Mouse (Mus musculus): ENCODE data around the gene Gm5134.
"Not testable (repeated sequence)": the region's sequence is repeated elsewhere in the genome, so short reads cannot be mapped to it uniquely, and the experiment has no call there.

Gm5134 gene

DNA sequence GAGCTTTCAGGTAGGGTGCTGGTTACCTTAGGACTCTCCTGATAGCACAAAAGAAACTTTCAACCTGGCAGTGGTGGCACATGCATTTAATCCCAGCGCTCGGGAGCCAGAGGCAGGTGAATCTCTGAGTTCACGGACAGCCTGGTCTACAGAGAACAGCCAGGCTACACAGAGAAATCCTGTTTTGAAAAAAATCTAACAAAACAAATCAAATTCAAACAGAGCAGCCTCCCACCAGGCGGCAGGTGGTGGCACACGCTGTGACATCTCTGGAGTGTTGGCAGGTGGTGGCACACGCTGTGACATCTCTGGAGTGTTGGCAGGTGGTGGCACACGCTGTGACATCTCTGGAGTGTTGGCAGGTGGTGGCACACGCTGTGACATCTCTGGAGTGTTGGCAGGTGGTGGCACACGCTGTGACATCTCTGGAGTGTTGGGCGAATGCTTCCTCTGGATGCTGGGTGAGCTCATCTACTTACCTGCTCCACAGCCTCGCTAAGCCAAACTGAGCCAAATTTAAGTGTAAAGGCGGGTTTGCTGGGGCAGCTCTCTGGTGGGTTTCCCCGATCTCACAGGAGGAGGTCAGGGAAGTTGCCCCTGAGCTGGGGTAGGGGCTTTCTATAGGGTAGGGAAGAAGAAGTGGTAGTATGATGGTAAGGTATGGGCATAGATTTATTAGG, 40.4 kb downstream of the Gm5134 start:
- DNase-seq (ENCODE audit: low read depth, low spot score): not testable (repeated sequence)

DNA sequence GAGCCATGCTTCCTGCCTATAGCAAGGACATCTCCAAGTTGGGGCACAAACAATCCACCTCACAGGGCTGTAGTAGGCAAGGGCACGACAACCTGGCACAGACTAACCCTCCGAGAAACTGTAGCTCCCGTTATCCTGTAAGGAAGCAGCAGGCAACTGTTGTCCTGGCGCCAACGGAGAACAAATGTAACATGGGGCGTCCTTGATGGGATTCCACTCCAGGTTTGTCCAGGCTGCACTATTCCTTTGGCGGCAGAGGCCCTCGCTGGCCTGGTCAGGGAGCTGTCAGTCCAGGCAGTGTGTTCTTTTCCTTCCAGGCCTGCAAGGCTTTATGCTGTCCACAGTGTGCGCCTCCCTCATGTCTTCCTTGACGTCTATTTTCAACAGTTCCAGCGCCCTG, 41.1 kb downstream of the Gm5134 start:
- no peak for DNase-seq (ENCODE audit: low read depth, low spot score)

DNA sequence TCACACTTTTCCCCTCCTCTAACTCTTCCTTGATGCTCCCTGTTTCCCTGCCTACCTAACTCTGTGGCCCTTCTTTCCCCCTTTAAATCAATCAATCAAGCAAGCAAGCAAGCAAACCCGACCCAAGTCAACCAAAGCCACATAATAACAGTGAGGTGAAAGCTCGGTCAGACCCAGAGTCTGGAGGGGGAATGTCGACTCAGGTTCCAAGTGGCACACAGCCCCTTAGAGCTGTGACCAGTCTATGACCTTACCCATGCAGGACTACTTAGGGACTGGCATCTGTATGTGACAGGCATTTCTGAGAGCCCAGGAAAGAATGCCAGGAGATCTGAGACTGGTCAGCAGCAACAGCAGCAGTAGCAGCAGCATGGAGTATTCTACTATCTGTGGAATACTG, 42.0 kb downstream of the Gm5134 start:
- DNase-seq (ENCODE audit: low read depth, low spot score): no peak

DNA sequence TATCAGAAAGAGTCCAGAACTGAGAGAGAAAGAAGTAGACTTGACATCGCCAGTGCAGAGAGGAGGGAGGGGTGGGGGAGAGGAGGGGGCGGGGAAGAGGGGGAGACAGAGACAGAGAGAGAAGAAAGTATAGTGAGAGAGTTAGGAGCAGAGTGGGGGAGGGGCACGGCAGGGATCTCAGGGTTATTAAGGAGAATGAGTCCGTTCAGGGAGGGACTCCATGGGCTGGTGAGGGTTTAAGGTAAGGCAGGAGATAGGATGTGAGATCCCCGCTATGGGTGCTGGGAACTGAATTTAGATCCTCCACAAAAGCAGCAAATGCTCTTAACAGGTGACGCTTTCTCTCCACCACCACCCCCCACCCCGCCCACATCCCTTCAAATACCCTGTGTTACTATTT, 46.8 kb downstream of the Gm5134 start:
- no peak for DNase-seq (ENCODE audit: low read depth, low spot score)

DNA sequence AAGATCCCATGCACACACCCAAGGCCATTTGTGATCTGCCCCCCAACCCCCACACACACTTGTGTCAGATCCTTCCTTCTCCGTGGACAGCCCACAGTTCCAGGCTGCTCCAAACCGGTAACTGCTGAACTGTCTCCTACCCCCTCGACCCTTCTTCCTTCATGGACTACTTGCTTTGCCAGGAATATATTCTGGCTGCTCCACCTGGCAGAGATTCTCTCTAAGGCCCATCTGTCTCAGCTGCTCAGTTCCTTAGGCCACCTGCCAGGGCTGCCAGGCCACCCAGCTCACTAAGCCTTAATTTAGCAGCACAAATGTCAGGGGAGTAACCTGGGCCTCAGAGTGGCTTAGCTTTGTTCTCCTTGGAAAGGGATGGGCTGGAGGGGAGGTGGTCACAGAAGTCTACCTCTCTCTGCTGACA, 47.8 kb downstream of the Gm5134 start:
- peak; percentile 39 for DNase-seq (ENCODE audit: low read depth, low spot score)

DNA sequence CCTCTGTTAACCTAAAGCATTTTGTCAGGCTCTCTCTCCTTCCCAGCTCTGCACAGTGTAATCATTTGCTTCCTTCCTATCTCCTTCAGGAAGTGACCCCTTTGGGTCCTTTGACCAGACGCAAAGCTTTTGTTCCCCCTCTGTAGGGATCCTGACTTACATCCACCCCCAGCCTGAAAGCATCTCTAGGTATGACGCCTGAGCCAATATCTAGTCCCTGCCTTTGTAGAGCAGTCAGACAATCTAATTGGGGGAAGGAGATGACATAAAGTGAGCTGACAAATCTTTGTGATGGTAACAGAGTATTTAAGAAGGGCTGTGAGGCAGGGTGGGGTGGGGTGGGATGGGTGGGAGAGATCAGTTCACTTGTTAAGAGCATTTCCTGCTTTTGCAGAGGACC, 48.3 kb downstream of the Gm5134 start:
- DNase-seq (ENCODE audit: low read depth, low spot score): peak; percentile 79

DNA sequence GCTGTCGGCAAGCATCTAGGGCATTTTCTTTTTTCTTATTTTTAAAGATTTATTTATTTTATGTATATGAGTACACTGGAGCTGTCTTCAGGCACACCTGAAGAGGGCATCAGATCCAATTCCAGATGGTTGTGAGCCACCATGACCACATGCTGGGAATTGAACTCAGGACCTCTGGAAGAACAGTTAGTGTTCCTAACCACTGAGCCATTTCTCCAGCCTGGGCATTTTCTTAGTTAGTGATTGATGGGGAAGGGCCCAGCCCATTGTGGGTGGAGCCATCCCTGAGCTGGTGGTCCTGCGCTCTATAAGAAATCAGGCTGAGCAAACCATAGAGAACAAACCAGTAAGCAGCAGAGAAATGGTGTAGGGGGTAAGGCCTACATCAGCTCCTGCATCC, 48.9 kb downstream of the Gm5134 start:
- DNase-seq (ENCODE audit: low read depth, low spot score): peak; percentile 32

DNA sequence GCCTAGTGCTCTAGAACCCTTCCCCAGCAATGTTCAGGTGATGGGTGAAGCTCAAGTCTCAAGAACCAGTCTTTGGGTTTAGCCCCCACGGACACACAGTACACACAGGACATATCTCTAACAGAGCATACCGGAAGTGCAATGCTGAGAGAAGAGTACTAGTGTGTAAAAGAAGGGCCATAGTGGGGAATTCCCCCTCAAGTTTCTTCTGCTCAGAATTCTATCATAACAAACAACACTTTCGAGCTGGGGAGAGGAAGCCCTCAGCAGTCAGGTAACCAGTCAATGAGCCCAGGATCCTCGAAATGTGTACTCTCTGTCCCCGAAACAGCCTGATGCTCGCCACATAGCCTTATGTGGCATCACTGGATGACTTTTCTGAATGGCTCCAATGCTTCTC, 52.1 kb downstream of the Gm5134 start:
- no peak for DNase-seq (ENCODE audit: low read depth, low spot score)

DNA sequence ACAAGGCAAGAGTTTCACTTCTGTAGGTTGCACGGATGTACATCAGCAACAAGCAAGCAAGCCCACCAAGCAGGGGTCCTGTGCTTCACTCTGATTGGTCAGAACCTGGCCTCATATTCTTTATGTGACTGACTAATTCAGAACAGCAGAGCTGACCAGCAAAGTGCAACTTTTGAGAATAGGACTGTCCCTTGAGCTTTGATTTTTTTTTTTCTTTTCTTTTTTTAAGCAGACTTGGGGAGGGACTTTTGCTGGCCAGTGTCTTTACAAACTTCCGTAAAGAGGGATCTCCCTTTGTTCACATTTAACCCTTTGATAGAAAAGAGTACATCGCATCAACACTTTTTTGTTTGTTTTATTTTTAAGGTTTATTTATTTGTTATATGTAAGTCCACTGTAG, 55.5 kb downstream of the Gm5134 start:
- no peak for DNase-seq (ENCODE audit: low read depth, low spot score)

DNA sequence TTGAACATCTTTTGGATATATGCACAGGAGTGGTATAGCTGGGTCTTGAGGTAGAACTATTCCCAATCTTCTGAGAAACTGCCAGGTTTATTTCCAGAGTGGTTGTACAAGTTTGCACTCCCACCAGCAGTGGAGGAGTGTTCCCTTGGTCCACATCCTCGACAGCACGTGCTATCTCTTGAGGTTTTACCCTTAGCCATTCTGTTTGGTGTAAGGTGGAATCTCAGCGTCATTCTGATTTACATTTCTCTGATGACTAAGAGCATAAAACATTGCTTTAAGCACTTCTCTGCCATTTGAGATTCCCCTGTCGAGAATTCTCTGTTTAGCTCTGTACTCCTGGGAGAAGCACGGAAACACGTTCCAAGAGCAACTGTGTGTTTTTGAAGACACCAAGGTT, 58.6 kb downstream of the Gm5134 start:
- DNase-seq (ENCODE audit: low read depth, low spot score): no peak

DNA sequence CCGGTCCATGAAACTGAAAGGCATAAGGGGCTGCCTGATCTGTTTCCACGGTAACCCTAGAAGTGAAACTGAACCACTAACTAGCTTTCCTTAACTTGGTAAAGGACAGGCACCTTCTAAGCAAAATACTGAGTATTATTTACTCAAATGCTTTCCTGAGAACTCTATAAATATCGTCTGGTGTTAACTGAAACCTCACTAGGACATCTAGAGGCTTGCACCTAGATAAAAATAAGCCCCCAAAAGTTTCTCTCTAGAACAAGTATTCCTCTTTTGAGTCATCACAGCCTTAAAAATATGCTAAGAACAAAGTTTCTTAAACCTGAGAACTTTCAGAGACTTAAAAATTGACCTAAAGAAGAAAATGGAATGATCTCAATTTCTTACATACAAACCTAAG, 62.6 kb downstream of the Gm5134 start:
- DNase-seq (ENCODE audit: low read depth, low spot score): no peak

DNA sequence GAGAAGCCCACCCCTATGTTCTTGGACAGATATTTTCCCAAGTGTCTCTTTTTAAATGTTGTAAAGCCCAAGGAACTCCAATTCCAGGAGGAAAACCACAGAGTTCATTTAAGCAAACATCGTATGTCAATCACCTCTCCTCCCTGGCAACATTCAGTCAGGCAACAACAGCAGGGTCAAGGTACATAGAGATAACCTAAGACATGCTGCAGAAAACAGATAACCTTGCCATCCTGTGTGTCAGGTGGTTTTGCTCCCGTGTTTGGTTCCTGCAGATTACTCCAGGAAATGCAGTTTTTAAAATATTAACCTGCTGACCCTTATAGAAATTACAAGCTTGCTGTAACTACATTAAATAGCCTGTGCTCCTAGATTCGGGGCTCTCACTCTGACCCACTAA, 67.4 kb downstream of the Gm5134 start:
- no peak for DNase-seq (ENCODE audit: low read depth, low spot score)

DNA sequence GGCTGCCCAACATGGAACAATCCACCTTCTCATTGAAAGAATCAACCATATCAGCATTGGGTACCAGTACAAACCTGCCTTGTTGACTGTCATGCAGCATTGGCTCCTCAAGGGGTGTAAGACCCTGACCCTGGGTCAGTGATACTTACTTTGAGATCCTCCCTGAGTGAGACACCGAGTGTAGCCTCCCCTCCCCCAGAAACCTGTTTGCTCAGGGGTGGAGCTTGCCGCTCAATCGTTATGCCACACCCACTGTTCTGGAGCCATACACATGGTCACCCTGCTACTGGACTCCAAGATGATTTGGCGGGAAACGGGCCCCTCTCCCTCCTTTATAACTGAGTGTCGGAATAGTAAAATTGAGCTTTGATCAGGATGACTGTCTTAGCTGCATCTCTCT, 69.6 kb downstream of the Gm5134 start:
- peak; percentile 77 for DNase-seq (ENCODE audit: low read depth, low spot score)

DNA sequence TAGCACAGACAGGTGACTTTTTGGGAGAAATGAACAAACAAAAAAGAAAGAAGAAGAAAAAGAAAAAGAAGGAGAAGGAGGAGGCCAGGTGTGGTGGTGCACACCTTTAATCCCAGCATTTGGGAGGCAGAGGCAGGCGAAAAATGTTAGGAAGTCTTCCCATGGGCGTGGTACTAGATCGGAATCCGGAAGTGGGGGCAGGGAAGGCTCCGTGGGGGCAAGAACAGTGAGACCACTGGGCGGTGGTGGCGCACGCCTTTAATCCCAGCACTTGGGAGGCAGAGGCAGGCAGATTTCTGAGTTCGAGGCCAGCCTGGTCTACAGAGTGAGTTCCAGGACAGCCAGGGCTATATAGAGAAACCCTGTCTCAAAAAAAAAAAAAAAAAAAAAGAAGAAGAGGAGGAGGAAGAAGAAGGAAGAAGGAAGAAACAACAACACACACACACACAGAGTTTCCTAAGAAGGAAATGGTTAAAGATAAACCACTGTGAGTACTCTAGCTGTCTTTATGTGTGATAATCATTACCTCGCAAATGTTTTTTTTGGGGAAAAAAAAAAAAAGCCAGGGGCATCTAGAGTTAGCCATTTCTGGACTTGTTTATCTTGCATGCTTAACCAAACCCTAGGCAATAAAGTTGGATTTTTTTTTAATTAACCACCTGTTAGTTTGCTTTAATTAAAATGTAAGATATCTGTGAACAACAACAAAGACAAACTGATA, 71.3 kb downstream of the Gm5134 start:
- DNase-seq (ENCODE audit: low read depth, low spot score): peak; percentile 91

DNA sequence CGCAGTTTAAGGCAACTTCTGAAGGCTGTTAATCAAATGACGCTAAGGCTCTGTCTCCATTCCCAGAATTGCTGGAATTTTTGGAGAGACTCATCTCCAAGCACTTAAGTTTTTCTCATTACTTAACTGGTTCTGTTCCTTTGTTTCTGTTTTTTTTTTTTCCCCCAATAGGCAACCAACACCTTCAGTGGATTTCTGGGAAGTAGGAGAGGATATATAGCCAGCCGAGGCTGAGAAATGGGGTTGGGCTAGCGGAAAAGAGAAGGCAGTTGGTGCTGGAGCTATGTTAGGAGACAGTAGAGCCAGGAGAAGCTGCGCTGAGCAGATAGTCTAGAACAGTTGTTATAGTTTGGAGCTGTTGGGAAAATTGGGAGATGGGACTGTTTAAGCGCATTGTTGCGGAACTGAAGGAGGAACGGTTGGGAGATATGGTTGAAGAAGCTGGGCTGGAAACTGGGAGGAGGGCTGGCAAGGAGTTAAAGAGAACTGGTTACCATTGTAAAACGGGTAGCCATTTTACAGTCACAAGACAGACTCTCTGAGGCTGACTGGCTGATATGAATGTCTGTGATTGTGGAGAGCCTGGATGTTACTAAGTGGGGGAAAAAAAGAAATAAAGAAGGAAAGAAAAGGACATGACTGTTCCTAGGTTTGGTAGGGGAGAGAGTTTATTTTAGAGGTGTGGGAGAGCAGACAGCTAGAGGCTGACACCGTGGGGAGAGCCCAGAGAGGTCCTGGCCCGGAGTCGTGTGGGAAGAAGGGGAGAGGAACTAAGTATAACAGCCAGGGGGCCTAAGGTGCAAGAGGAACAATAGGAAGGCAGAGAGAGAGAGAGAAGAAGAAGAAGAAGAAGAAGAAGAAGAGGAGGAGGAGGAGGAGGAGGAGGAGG, 73.1 kb downstream of the Gm5134 start:
- DNase-seq (ENCODE audit: low read depth, low spot score): peak; percentile 73

DNA sequence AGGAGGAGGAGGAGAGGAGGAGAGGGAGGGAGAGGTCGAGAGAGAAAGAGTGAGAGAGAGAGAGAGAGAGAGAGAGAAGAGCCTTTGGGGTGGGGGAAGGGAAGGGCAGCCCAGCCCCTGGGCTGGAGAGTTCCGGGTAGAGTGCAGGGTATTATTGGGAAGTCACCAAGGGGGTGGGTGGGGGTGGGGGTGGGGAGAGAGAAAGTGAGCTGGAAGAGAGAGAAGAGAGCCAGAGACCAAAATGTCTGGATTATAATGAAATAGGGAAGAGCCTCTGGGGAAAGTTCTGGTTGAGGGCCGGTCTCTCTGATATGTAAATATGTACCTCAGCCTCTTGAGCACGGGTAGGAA, 73.7 kb downstream of the Gm5134 start:
- peak; percentile 83 for DNase-seq (ENCODE audit: low read depth, low spot score)

DNA sequence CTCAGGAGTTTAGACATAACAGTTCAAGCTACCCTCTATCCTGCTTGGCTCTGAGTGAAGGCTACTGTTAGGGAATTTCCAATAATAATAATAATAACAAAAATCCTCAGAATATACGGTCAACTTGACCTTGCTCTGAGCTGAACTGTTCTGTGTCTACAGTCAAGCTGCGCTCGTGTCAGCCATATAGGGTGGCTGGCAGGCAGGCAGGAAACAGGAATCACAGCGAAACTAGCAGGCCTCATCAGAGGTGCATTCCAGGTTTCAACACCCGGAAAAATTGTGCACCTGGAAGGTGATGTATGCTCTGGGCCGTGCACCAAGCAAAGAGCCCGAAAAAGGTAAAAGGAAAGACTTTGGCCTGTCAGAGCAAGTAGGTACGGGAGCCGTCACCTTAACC, 74.1 kb downstream of the Gm5134 start:
- peak; percentile 57 for DNase-seq (ENCODE audit: low read depth, low spot score)

DNA sequence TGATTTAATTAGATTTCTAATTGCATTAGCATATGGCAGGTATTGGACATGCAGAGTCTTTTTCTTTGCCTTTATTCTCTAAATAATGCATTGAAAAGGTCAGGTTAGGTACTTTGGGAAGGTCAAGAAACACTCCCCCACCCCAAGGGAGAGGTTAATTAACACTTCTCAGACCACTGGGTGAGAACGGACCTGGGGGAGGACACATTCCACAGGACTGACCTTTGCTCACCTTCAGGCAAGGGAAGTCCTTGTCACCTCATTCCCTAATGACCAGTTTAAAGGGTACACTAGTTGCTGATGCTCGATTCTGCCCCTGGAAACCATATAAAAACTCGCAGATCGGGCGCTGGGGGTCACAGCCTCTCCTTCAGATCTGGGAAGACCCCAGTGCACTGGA, 75.0 kb downstream of the Gm5134 start:
- DNase-seq (ENCODE audit: low read depth, low spot score): no peak

DNA sequence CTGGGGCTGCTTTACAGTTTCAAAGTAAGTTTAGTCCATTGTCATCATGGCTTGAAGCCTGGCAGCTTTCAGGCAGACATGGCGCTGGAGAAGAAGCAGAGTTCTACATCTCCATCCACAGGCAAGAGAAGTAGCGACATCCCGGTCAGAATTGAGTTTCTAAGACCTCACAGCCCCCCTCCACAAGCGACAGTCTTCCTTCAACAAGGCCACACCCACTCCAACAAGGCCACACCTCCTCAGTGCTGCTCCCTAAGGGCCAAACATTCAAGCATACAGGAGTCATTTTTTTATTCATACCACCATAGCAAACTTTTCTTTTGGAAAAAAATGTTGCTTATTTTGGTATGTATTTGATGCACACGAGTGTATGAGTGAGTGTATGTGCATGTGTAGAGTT, 76.2 kb downstream of the Gm5134 start:
- DNase-seq (ENCODE audit: low read depth, low spot score): peak; percentile 87

DNA sequence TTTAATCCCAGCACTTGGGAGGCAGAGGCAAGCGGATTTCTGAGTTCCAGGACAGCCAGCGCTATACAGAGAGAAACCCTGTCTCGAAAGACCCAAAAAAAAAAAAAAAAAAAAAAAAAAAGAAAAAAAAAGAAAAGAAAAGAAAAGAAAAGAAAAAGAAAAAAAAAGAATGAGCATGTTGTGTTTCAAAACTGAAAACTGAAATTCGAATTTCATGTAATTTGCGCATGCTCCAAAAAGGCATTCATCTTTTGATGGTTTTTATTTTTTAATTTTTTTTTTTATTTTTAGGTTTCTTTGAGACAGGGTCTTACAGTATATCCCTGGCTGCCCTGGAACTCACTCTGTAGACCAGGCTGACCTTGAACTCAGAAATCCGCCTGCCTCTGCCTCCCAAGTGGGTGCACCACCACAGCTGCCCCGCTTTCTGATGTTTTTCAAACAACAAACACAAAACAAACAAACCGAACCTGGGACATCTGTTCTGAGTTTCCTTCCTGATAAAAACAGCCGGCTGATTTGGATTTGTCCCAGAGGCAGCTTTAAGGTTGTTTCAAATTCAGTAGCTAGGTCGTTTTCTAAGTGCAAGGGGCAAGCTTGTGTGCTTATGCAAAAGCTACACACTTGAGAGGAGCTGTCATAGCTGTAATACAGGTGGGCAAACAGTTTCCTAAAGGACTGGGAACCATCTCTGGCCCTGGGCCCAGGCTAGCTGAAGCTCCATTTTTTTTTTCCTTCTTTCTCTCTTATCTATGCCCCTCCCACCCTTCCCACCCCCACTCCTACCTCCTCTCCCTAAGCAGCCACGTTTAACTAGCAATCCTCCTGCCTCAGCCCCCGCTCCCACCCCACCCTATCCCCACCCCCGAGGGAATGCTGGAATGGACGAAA, 77.4 kb downstream of the Gm5134 start:
- no peak for DNase-seq (ENCODE audit: low read depth, low spot score)

DNA sequence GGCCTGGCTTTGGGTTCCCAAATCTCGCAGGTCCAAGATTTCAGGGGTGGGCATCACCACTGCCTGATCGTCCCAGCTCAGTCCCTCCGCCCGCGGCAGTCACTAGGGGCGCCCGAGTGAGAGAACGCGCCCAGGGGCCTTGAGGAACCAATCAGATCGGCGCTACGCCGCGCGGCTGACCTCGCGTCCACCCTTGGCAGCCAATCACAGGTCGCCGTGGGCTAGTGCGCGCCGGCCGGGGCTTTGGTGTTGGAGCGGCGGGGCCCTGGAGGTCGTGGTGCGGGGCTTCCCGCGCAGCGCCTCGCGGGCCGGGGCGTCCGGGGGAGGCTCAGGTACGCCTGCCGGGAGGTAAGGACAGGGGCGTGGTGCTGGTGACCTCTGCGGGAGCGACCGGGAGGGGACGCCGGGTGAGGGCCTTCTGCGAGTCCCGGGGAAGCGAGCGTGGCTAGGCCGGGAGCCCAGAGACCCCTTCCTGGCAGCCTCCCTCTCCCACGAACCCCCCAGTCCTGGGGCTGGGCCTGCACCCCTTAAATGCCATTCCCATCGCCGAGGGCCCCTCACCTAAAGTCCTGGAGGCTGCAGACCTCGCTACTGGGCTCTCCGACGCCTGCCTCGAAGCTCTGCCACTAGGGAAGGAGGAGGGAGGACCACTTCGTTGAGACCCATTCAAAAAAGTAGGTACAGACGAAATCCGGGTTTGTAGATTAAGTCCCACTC, 78.2 kb downstream of the Gm5134 start, which contains the start of gene Zfp280b:
Zfp280b (plus strand) TSS at position 249 of the 717 bp plus-strand sequence.
- DNase-seq (ENCODE audit: low read depth, low spot score): peak; percentile 99

Data from ZHBTc4 (cell line).